Mouse (Mus musculus) olfactory bulb, adult 2 months (tissue): ENCODE results near the gene Pola2. TPM values are rescaled to one million over a fixed set of nuclear protein-coding genes. Genes with fewer than 3 reads are reported as not detected.

Experiments
- H3K27ac ChIP-seq: fragments of 200-500 bp; 2 replicates; pipeline ENCODE4 v1.5.1; 2012; ENCODE audit warnings: low read depth, low read length; ENCODE audit not compliant: insufficient read depth
- H3K4me1 ChIP-seq: fragments of 200-500 bp; 2 replicates; pipeline ENCODE4 v1.6.1; 2012; ENCODE audit warnings: low read length; ENCODE audit not compliant: control insufficient read depth, insufficient read depth
- H3K4me3 ChIP-seq: fragments of 200-500 bp; 2 replicates; pipeline ENCODE4 v1.5.1; 2012; ENCODE audit warnings: mild to moderate bottlenecking, low read depth, low read length, moderate library complexity; ENCODE audit not compliant: insufficient read depth
- CTCF ChIP-seq: fragments of 200-500 bp; IDR thresholded peaks from 2 replicates; pipeline ENCODE4 v1.5.1; 2012; ENCODE audit warnings: low read depth, mild to moderate bottlenecking, low read length, moderate library complexity; ENCODE audit not compliant: insufficient read depth
- POLR2A ChIP-seq: fragments of 200-500 bp; IDR thresholded peaks from 2 replicates; pipeline ENCODE4 v1.6.1; 2012; ENCODE audit warnings: mild to moderate bottlenecking, low read depth, low read length, moderate library complexity; ENCODE audit not compliant: insufficient read depth
- whole genome bisulfite sequencing: fragments of 180-500 bp; shearing (Covaris S2); methylation state at CpG from one replicate; pipeline ENCODE4 v1.1.7; 2018; 5-methylcytosine and 5-hydroxymethylcytosine counted together
- polyA plus RNA-seq: library from polyadenylated mRNA; stranded (reverse); fragments of >200 nt; gene quantifications from 2 replicates; pipeline ENCODE4 v1.2.4, GENCODE M21; 2012; ENCODE audit warnings: low replicate concordance; ENCODE audit not compliant: missing spikeins, insufficient read depth, insufficient read length

Pola2 gene
- polyA plus RNA-seq, 1 experiment, result not detected

- no peak for TF ChIP-seq POLR2A
- no peak for TF ChIP-seq CTCF
- Histone ChIP-seq H3K4me3 (no peak overlapping the region), H3K27ac (no peak overlapping the region), H3K4me1 (peaks cover 16% of the 10 kb centered on the region)
- WGBS, result 79% methylated on average over 3 of the region's 3 CpGs
These were observed 28.7 kb downstream of the Pola2 start for GRCm38 (mm10) chr19:5935266-5935665.

- no peak overlapping the region for H3K4me3 ChIP-seq
- peaks cover 2% of the 10 kb centered on the region for H3K4me1 ChIP-seq
- TF ChIP-seq POLR2A (no peak), CTCF (no peak)
- H3K27ac ChIP-seq, result no peak overlapping the region
- 57% methylated on average over 14 of the region's 14 CpGs for WGBS
These were observed 34.1 kb downstream of the Pola2 start for GRCm38 (mm10) chr19:5929634-5930596.

GRCm38 (mm10) chr19:5928546-5928945, 35.5 kb downstream of the Pola2 start:
- H3K4me3 ChIP-seq, result no peak overlapping the region
- H3K27ac ChIP-seq, result no peak overlapping the region
- TF ChIP-seq CTCF, result no peak
- TF ChIP-seq POLR2A, result no peak
- peaks cover 9% of the 10 kb centered on the region for H3K4me1 ChIP-seq
- 76% methylated on average over 3 of the region's 3 CpGs for WGBS

- H3K4me1 ChIP-seq, result peaks cover 9% of the 10 kb centered on the region
- WGBS, result 79% methylated on average over 6 of the region's 6 CpGs
- TF ChIP-seq CTCF (no peak), POLR2A (no peak)
These were observed 35.9 kb downstream of the Pola2 start for GRCm38 (mm10) chr19:5928104-5928503.

GRCm38 (mm10) chr19:5927532-5927931, 36.5 kb downstream of the Pola2 start:
- H3K27ac ChIP-seq, result no peak overlapping the region
- TF ChIP-seq POLR2A, result no peak
- no peak for TF ChIP-seq CTCF
- 83% methylated on average over 8 of the region's 8 CpGs for WGBS

More at GRCm38 (mm10) chr19:5928104-5928503, 35.9 kb downstream of the Pola2 start:
- Histone ChIP-seq H3K27ac (no peak overlapping the region), H3K4me3 (no peak overlapping the region)

GRCm38 (mm10) chr19:5927026-5927425, 37.0 kb downstream of the Pola2 start:
- H3K4me1 ChIP-seq, result peaks cover 9% of the 10 kb centered on the region
- TF ChIP-seq POLR2A (no peak), CTCF (no peak)
- no peak overlapping the region for H3K27ac ChIP-seq
- H3K4me3 ChIP-seq, result no peak overlapping the region
- 76% methylated on average over 11 of the region's 11 CpGs for WGBS

More at GRCm38 (mm10) chr19:5927532-5927931, 36.5 kb downstream of the Pola2 start:
- H3K4me3 ChIP-seq, result no peak overlapping the region
- H3K4me1 ChIP-seq, result peaks cover 9% of the 10 kb centered on the region

GRCm38 (mm10) chr19:5925311-5925855, 38.6 kb downstream of the Pola2 start:
- TF ChIP-seq CTCF (no peak), POLR2A (no peak)
- H3K4me3 ChIP-seq, result no peak overlapping the region
- 36% methylated on average over 11 of the region's 11 CpGs for WGBS
- H3K27ac ChIP-seq, result no peak overlapping the region
- H3K4me1 ChIP-seq, result peaks cover 11% of the 10 kb centered on the region

- H3K27ac ChIP-seq, result no peak within 1 kb of the TSS; the same call in 1 of the 2 replicates
- no peak; the same call in 1 of the 2 replicates for TF ChIP-seq POLR2A
- no peak for TF ChIP-seq CTCF
- peaks cover 11% of the 10 kb centered on the region; the same call in 1 of the 2 replicates for H3K4me1 ChIP-seq
- peak within 1 kb of the TSS; percentile 52 for H3K4me3 ChIP-seq
- under 1% methylated on average over 18 of the region's 18 CpGs for WGBS
These were observed 39.3 kb downstream of the Pola2 start, which contains the start of gene Cdc42ep2 for GRCm38 (mm10) chr19:5924713-5925093. Gene Cdc42ep2 (minus strand): TSS chr19:5924816.

GRCm38 (mm10) chr19:5923990-5924712, 39.9 kb downstream of the Pola2 start:
- WGBS, result under 1% methylated on average over 38 of the region's 38 CpGs
- TF ChIP-seq POLR2A (no peak), CTCF (peak; percentile 78)
- H3K4me3 ChIP-seq, result peak overlapping the region; percentile 52
- peaks cover 11% of the 10 kb centered on the region; the same call in 1 of the 2 replicates for H3K4me1 ChIP-seq
- no peak overlapping the region; the same call in 1 of the 2 replicates for H3K27ac ChIP-seq
